Mouse (Mus musculus): Measurements from ENCODE around the gene Fam111a. TPM values are rescaled to one million over a fixed set of nuclear protein-coding genes. Genes with fewer than 3 reads are reported as not detected.

The Fam111a gene
- total and polyA plus RNA-seq, 3 experiments = 47.6 to 103 (median 92.6) TPM

DNA sequence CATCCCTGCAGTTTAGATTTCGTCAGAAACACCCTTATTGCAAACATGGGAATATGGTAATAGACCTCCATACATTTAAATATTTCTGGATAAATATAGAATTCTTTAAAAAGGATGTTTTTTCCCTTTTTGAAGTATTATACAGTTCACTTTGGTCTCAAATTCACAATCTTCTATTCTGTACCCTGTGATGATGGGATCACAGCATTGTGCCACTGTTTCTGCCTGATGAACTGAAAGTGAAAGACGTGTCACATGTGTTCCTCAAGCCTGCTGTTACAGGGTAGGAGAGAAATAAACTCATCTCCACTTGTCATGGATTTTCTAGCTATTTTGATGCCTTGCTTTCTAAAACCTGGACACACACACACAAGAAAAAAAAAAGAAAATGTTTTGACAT is 25.3 kb downstream of the Fam111a start:
- dilution Hi-C loops (cut with MboI; ENCODE audit: extremely low pct_ligation_motif_present, extremely low pct_unique_long_range_greater_than_20kb, low sequenced_read_pairs) = no loop called here
- peak overlapping the region; percentile 92 for H3K4me2 ChIP-seq (ENCODE audit: insufficient read depth, low read depth, poor library complexity, severe bottlenecking)
- no peaks in the 10 kb centered on the region for H3K27me3 ChIP-seq (replicated peaks)
- H3K79me2 ChIP-seq (replicated peaks; ENCODE audit: control insufficient read depth, extremely low read depth, insufficient read depth, poor library complexity, severe bottlenecking) = peaks cover 51% of the 10 kb centered on the region
- H3K9ac ChIP-seq (ENCODE audit: insufficient read depth, low read depth) = peak overlapping the region; percentile 34
- peaks cover 0 to 5% of the 10 kb centered on the region in 2 experiments for H3K36me3 ChIP-seq (replicated peaks in 1 of 2; ENCODE audit: control insufficient read depth in 1 of 2, insufficient read depth in 1 of 2, low read length in 1 of 2)
- peaks cover 12 to 49% of the 10 kb centered on the region in 2 experiments for H3K4me1 ChIP-seq (ENCODE audit: control insufficient read depth in 1 of 2, insufficient read depth in 2 of 2)
- peak overlapping the region in 2 of 3 experiments; percentile 24 to 25 for H3K4me3 ChIP-seq (replicated peaks in 1 of 3; ENCODE audit: low read depth in 2 of 3, low read length in 2 of 3, poor library complexity in 1 of 3)
- H3K27ac ChIP-seq (ENCODE audit: insufficient read depth, low read depth) = peak overlapping the region; percentile 53; the same call in 1 of the 2 replicates
- peak; percentile 55 for DNase-seq (ENCODE audit: extremely low read depth)
- TF ChIP-seq MAZ (IDR thresholded peaks at IDR 0.05; ENCODE audit: low read depth, low read length) = no peak
- TF ChIP-seq JUND (conservative IDR thresholded peaks at IDR 0.05; ENCODE audit: low read depth, low read length) = no peak
- no peak; the same call in 1 of the 2 replicates for TF ChIP-seq CHD2 (IDR thresholded peaks at IDR 0.05; ENCODE audit: low read length)
- no peak; the same call in 1 of the 2 replicates for TF ChIP-seq USF2 (conservative IDR thresholded peaks at IDR 0.05; ENCODE audit: low read depth, low read length)
- TF ChIP-seq MYC (IDR thresholded peaks at IDR 0.05; ENCODE audit: low read depth, low read length) = peak; percentile 90
- peak; percentile 92 for TF ChIP-seq CHD1 (IDR thresholded peaks at IDR 0.05; ENCODE audit: low read depth, low read length)
- TF ChIP-seq HCFC1 (IDR thresholded peaks at IDR 0.05; ENCODE audit: low read depth, low read length) = no peak
- TF ChIP-seq USF1 (IDR thresholded peaks at IDR 0.05; ENCODE audit: low read depth, low read length) = peak; percentile 24
- TF ChIP-seq NELFE (IDR thresholded peaks at IDR 0.05; ENCODE audit: low read depth, low read length) = no peak
- TF ChIP-seq UBTF (IDR thresholded peaks at IDR 0.05; ENCODE audit: low read depth, low read length) = no peak
- 0 out of 2 replicates have a peak, but pooled peaks have one; percentile 15 for TF ChIP-seq MAFK (IDR thresholded peaks at IDR 0.05; ENCODE audit: insufficient replicate concordance, low read length)
- TF ChIP-seq TCF12 (IDR thresholded peaks at IDR 0.05; ENCODE audit: low read depth, low read length) = no peak
- TF ChIP-seq ZMIZ1 (IDR thresholded peaks at IDR 0.05; ENCODE audit: low read depth, low read length) = no peak
- no peak for TF ChIP-seq ZC3H11A (IDR thresholded peaks at IDR 0.05; ENCODE audit: low read depth, low read length)
- TF ChIP-seq GABPA (IDR thresholded peaks at IDR 0.05; ENCODE audit: insufficient replicate concordance, low read depth, low read length) = no peak
- no peak for TF ChIP-seq MEF2A (IDR thresholded peaks at IDR 0.05; ENCODE audit: borderline replicate concordance, low read depth, low read length)
- TF ChIP-seq RCOR1 (conservative IDR thresholded peaks at IDR 0.05; ENCODE audit: low read depth, low read length) = no peak
- no peak for TF ChIP-seq NRF1 (IDR thresholded peaks at IDR 0.05; ENCODE audit: low read depth, low read length)
- TF ChIP-seq CTCF (conservative IDR thresholded peaks at IDR 0.05 in 1 of 2, IDR thresholded peaks at IDR 0.05 in 1 of 2; ENCODE audit: low read depth in 2 of 2, low read length in 2 of 2) = no peak
- TF ChIP-seq ZNF384 (IDR thresholded peaks at IDR 0.05; ENCODE audit: low read depth, low read length) = no peak
- TF ChIP-seq SIN3A (IDR thresholded peaks at IDR 0.05; ENCODE audit: low read length) = peak; percentile 91
- TF ChIP-seq JUN (IDR thresholded peaks at IDR 0.05; ENCODE audit: insufficient read depth, low read depth, low read length) = no peak
- no peak for TF ChIP-seq ELF1 (IDR thresholded peaks at IDR 0.05; ENCODE audit: low read depth, low read length)
- no peak for TF ChIP-seq SMC3 (IDR thresholded peaks at IDR 0.05; ENCODE audit: low read depth, low read length)
- TF ChIP-seq POLR2A (IDR thresholded peaks at IDR 0.05; ENCODE audit: low read depth, low read length) = no peak
- TF ChIP-seq MXI1 (IDR thresholded peaks at IDR 0.05; ENCODE audit: low read depth, low read length) = peak; percentile 90
- TF ChIP-seq PAX5 (IDR thresholded peaks at IDR 0.05; ENCODE audit: low read length) = no peak
- TF ChIP-seq TBP (conservative IDR thresholded peaks at IDR 0.05; ENCODE audit: low read depth, low read length) = peak; percentile 51
- peak; percentile 67 for TF ChIP-seq BHLHE40 (IDR thresholded peaks at IDR 0.05; ENCODE audit: low read depth, low read length)
- peak; percentile 80 for TF ChIP-seq ETS1 (conservative IDR thresholded peaks at IDR 0.05; ENCODE audit: low read depth, low read length)
- no peak for TF ChIP-seq POLR2AphosphoS2 (IDR thresholded peaks at IDR 0.05; ENCODE audit: low read depth, low read length)
- TF ChIP-seq E2F4 (IDR thresholded peaks at IDR 0.05; ENCODE audit: insufficient replicate concordance, low read depth, low read length) = 0 out of 2 replicates have a peak, but pooled peaks have one; percentile 24
- peak; percentile 88 for TF ChIP-seq MAX (IDR thresholded peaks at IDR 0.05; ENCODE audit: low read length)
- no peak for TF ChIP-seq ZKSCAN1 (IDR thresholded peaks at IDR 0.05; ENCODE audit: borderline replicate concordance, low read depth, low read length)
- TF ChIP-seq IRF4 (IDR thresholded peaks at IDR 0.05; ENCODE audit: low read depth, low read length) = peak; percentile 76
- TF ChIP-seq KAT2A (IDR thresholded peaks at IDR 0.05; ENCODE audit: insufficient replicate concordance, low read length) = no peak
- no peak for TF ChIP-seq EP300 (IDR thresholded peaks at IDR 0.05; ENCODE audit: low read length)
- TF ChIP-seq RAD21 (IDR thresholded peaks at IDR 0.05; ENCODE audit: low read depth, low read length) = no peak
- in situ Hi-C loops (cut with MboI; ENCODE audit: low pct_ligation_motif_present, low pct_unique_long_range_greater_than_20kb, low sequenced_read_pairs) = loop anchor here (10.0 kb wide), 2 partner anchors 234 to 556 kb away; no protein-coding TSS in a partner anchor
- H3K9me3 ChIP-seq (replicated peaks; ENCODE audit: low read length) = no peaks in the 10 kb centered on the region
